Mouse (Mus musculus): ENCODE measurements at regions not wholly inside any gene's neighbourhood (a gene's known extent, or its start where the extent isn't known, plus 50 kb on each side); places are given as distances from the start of the nearest gene placed in this dataset.

GRCm38 (mm10) chr6:49523184-49523583 lies 127.8 kb downstream of the Stk31 start:
- no peaks in the 10 kb centered on the region for H3K27me3 ChIP-seq
- no peaks in the 10 kb centered on the region for H3K9me3 ChIP-seq
- H3K9ac ChIP-seq (replicated peaks) = no peak overlapping the region
- no peak overlapping the region for H3K4me3 ChIP-seq (replicated peaks)
- no peak overlapping the region for H3K4me2 ChIP-seq (replicated peaks)
- H3K4me1 ChIP-seq (replicated peaks) = no peaks in the 10 kb centered on the region
- no peak overlapping the region for H3K27ac ChIP-seq
- 30% methylated on average over 1 of the region's 1 CpGs for WGBS
- no peaks in the 10 kb centered on the region for H3K36me3 ChIP-seq
- no peak for ATAC-seq

- Histone ChIP-seq H3K27ac (no peak overlapping the region), H3K27me3 (no peaks in the 10 kb centered on the region), H3K4me1 (replicated peaks) (no peaks in the 10 kb centered on the region), H3K9ac (replicated peaks) (no peak overlapping the region), H3K9me3 (no peaks in the 10 kb centered on the region), H3K36me3 (no peaks in the 10 kb centered on the region), H3K4me2 (replicated peaks) (no peak overlapping the region), H3K4me3 (replicated peaks) (no peak overlapping the region)
- no peak for ATAC-seq
- WGBS = 94% methylated on average over 7 of the region's 7 CpGs
Observed at GRCm38 (mm10) chr6:49523696-49524095, 128.3 kb downstream of the Stk31 start.

GRCm38 (mm10) chr6:49533956-49534355 lies 138.6 kb downstream of the Stk31 start:
- no peak for ATAC-seq
- Histone ChIP-seq H3K36me3 (no peaks in the 10 kb centered on the region), H3K4me3 (replicated peaks) (no peak overlapping the region), H3K4me1 (replicated peaks) (no peaks in the 10 kb centered on the region), H3K9me3 (no peaks in the 10 kb centered on the region), H3K27ac (no peak overlapping the region), H3K4me2 (replicated peaks) (no peak overlapping the region), H3K27me3 (no peaks in the 10 kb centered on the region), H3K9ac (replicated peaks) (no peak overlapping the region)
- WGBS = 99% methylated on average over 9 of the region's 9 CpGs

- Histone ChIP-seq H3K4me1 (replicated peaks) (no peaks in the 10 kb centered on the region), H3K4me2 (replicated peaks) (no peak overlapping the region), H3K27ac (no peak overlapping the region), H3K36me3 (no peaks in the 10 kb centered on the region), H3K4me3 (replicated peaks) (no peak overlapping the region), H3K27me3 (no peaks in the 10 kb centered on the region), H3K9ac (replicated peaks) (no peak overlapping the region), H3K9me3 (no peaks in the 10 kb centered on the region)
- 93% methylated on average over 3 of the region's 3 CpGs for WGBS
- no peak for ATAC-seq
Observed at GRCm38 (mm10) chr6:49534551-49534950, 139.1 kb downstream of the Stk31 start.

GRCm38 (mm10) chr6:49544946-49545345 lies 149.5 kb downstream of the Stk31 start:
- no peak overlapping the region for H3K9ac ChIP-seq (replicated peaks)
- H3K4me3 ChIP-seq (replicated peaks) = no peak overlapping the region
- no peak overlapping the region for H3K27ac ChIP-seq
- H3K27me3 ChIP-seq = no peaks in the 10 kb centered on the region
- WGBS = 89% methylated on average over 7 of the region's 7 CpGs
- ATAC-seq = no peak
- no peaks in the 10 kb centered on the region for H3K9me3 ChIP-seq
- H3K4me2 ChIP-seq (replicated peaks) = no peak overlapping the region
- no peaks in the 10 kb centered on the region for H3K4me1 ChIP-seq (replicated peaks)
- no peaks in the 10 kb centered on the region for H3K36me3 ChIP-seq

GRCm38 (mm10) chr6:49555069-49555468 lies 159.7 kb downstream of the Stk31 start:
- no peak for ATAC-seq
- H3K27ac ChIP-seq = no peak overlapping the region
- no peak overlapping the region for H3K4me2 ChIP-seq (replicated peaks)
- H3K27me3 ChIP-seq = no peaks in the 10 kb centered on the region
- H3K4me1 ChIP-seq (replicated peaks) = no peaks in the 10 kb centered on the region
- no peak overlapping the region for H3K9ac ChIP-seq (replicated peaks)
- no peak overlapping the region for H3K4me3 ChIP-seq (replicated peaks)
- 84% methylated on average over 10 of the region's 10 CpGs for WGBS
- H3K9me3 ChIP-seq = no peaks in the 10 kb centered on the region
- no peaks in the 10 kb centered on the region for H3K36me3 ChIP-seq

- H3K4me2 ChIP-seq (replicated peaks) = no peak overlapping the region
- H3K9me3 ChIP-seq = no peaks in the 10 kb centered on the region
- no peak for ATAC-seq
- 81% methylated on average over 1 of the region's 1 CpGs for WGBS
- H3K4me3 ChIP-seq (replicated peaks) = no peak overlapping the region
- no peaks in the 10 kb centered on the region for H3K36me3 ChIP-seq
- no peak overlapping the region for H3K9ac ChIP-seq (replicated peaks)
- H3K4me1 ChIP-seq (replicated peaks) = no peaks in the 10 kb centered on the region
- no peak overlapping the region for H3K27ac ChIP-seq
- no peaks in the 10 kb centered on the region for H3K27me3 ChIP-seq
Observed at GRCm38 (mm10) chr6:49558508-49558907, 163.1 kb downstream of the Stk31 start.

GRCm38 (mm10) chr6:49559112-49559511 lies 163.7 kb downstream of the Stk31 start:
- no peak for ATAC-seq
- Histone ChIP-seq H3K27ac (no peak overlapping the region), H3K9me3 (no peaks in the 10 kb centered on the region)

GRCm38 (mm10) chr6:49578340-49578739 lies 182.9 kb downstream of the Stk31 start:
- no peak overlapping the region for H3K4me3 ChIP-seq (replicated peaks)
- H3K9ac ChIP-seq (replicated peaks) = no peak overlapping the region
- peaks cover 21% of the 10 kb centered on the region for H3K4me1 ChIP-seq (replicated peaks)
- no peaks in the 10 kb centered on the region for H3K9me3 ChIP-seq
- H3K4me2 ChIP-seq (replicated peaks) = no peak overlapping the region
- no peak for ATAC-seq
- H3K27me3 ChIP-seq = no peaks in the 10 kb centered on the region
- no peaks in the 10 kb centered on the region for H3K36me3 ChIP-seq
- 84% methylated on average over 6 of the region's 6 CpGs for WGBS
- no peak overlapping the region for H3K27ac ChIP-seq

More at GRCm38 (mm10) chr6:49559112-49559511, 163.7 kb downstream of the Stk31 start:
- H3K9ac ChIP-seq (replicated peaks) = no peak overlapping the region
- H3K4me3 ChIP-seq (replicated peaks) = no peak overlapping the region
- WGBS = 91% methylated on average over 11 of the region's 11 CpGs
- no peaks in the 10 kb centered on the region for H3K4me1 ChIP-seq (replicated peaks)
- H3K4me2 ChIP-seq (replicated peaks) = no peak overlapping the region
- H3K36me3 ChIP-seq = no peaks in the 10 kb centered on the region
- H3K27me3 ChIP-seq = no peaks in the 10 kb centered on the region

- no peak for ATAC-seq
- Histone ChIP-seq H3K4me2 (replicated peaks) (no peak overlapping the region), H3K4me1 (replicated peaks) (peaks cover 23% of the 10 kb centered on the region), H3K9me3 (no peaks in the 10 kb centered on the region), H3K4me3 (replicated peaks) (no peak overlapping the region), H3K27ac (no peak overlapping the region), H3K36me3 (no peaks in the 10 kb centered on the region), H3K27me3 (no peaks in the 10 kb centered on the region), H3K9ac (replicated peaks) (no peak overlapping the region)
- 74% methylated on average over 4 of the region's 4 CpGs for whole genome bisulfite sequencing
Observed at GRCm38 (mm10) chr6:49579691-49580090, 184.3 kb downstream of the Stk31 start.

- Histone ChIP-seq H3K9ac (replicated peaks) (no peak overlapping the region), H3K36me3 (no peaks in the 10 kb centered on the region), H3K4me1 (replicated peaks) (peaks cover 23% of the 10 kb centered on the region), H3K4me2 (replicated peaks) (no peak overlapping the region), H3K4me3 (replicated peaks) (no peak overlapping the region), H3K27ac (peak overlapping the region; percentile 64), H3K9me3 (no peaks in the 10 kb centered on the region), H3K27me3 (no peaks in the 10 kb centered on the region)
- ATAC-seq = peak; percentile 69
- WGBS = 59% methylated on average over 8 of the region's 8 CpGs
Observed at GRCm38 (mm10) chr6:49582040-49582707, 186.8 kb downstream of the Stk31 start.

GRCm38 (mm10) chr6:49586553-49586952 lies 191.1 kb downstream of the Stk31 start:
- Histone ChIP-seq H3K9ac (replicated peaks) (no peak overlapping the region), H3K4me2 (replicated peaks) (no peak overlapping the region), H3K9me3 (no peaks in the 10 kb centered on the region), H3K36me3 (no peaks in the 10 kb centered on the region), H3K27me3 (no peaks in the 10 kb centered on the region), H3K4me3 (replicated peaks) (no peak overlapping the region), H3K4me1 (replicated peaks) (peaks cover 19% of the 10 kb centered on the region), H3K27ac (no peak overlapping the region)
- ATAC-seq = no peak
- 76% methylated on average over 5 of the region's 5 CpGs for WGBS

GRCm38 (mm10) chr6:49588677-49589076 lies 193.3 kb downstream of the Stk31 start:
- no peak overlapping the region for H3K4me3 ChIP-seq (replicated peaks)
- no peaks in the 10 kb centered on the region for H3K27me3 ChIP-seq
- H3K36me3 ChIP-seq = no peaks in the 10 kb centered on the region
- WGBS = 93% methylated on average over 3 of the region's 3 CpGs
- no peak for ATAC-seq
- H3K4me1 ChIP-seq (replicated peaks) = no peaks in the 10 kb centered on the region
- H3K4me2 ChIP-seq (replicated peaks) = no peak overlapping the region
- no peak overlapping the region for H3K27ac ChIP-seq
- no peaks in the 10 kb centered on the region for H3K9me3 ChIP-seq
- no peak overlapping the region for H3K9ac ChIP-seq (replicated peaks)

Data from midbrain, embryonic 13.5 days (tissue).